Mouse (Mus musculus) liver, adult 2 months (tissue): ENCODE measurements at regions not wholly inside any gene's neighbourhood (a gene's known extent, or its start where the extent isn't known, plus 50 kb on each side); places are given as distances from the start of the nearest gene placed in this dataset.

ENCODE experiments used
- CTCF ChIP-seq: fragments of 200-500 bp; IDR thresholded peaks from 2 replicates; pipeline ENCODE4 v1.5.1; 2011; ENCODE audit warnings: low read depth, low read length, control low read depth
- POLR2A ChIP-seq: fragments of 200-500 bp; IDR thresholded peaks from 2 replicates; pipeline ENCODE4 v1.6.1; 2011; ENCODE audit warnings: low read length, control low read depth; ENCODE audit not compliant: insufficient read depth; ENCODE audit errors: extremely low read depth

DNA sequence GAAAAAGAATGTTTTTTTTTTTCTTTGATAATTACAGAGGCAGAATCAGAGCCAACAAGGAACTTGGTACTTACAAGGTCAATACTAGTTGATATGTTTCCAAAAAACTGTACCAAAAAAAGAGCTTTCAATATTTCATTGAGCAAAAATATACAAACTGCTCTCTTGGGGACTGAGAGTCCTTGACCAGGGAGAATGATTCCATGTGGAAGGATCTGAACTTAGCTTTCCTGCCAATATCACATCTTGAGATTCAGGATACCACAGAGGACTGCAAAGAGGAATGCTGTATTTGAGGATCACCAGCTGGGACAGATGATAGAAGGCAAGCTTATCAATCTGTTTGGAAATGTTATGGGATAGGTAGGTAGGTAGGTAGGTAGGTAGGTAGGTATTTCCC is 116.6 kb upstream of the Abcb5 start:
- no peak for TF ChIP-seq CTCF
- TF ChIP-seq POLR2A = no peak
